Mouse (Mus musculus): ENCODE data around the gene Tmem200b.

GRCm38 (mm10) chr4:131914891-131915469 lies 6.6 kb upstream of the Tmem200b start:
- TF ChIP-seq CTCF (IDR thresholded peaks at IDR 0.05; ENCODE audit: insufficient read depth, low read depth, low read length) (no peak), POLR2A (IDR thresholded peaks at IDR 0.05; ENCODE audit: insufficient read depth, low read depth, low read length) (no peak)

All from olfactory bulb, adult 2 months (tissue).